Mouse (Mus musculus) limb, embryonic 14.5 days (tissue): ENCODE measurements around the gene 4930562C15Rik. TPM values are rescaled to one million over a fixed set of nuclear protein-coding genes. Genes with fewer than 3 reads are reported as not detected.
A peak's percentile ranks its signal among the peaks of the same experiment; 100 is the strongest.

Source experiments
- ATAC-seq: fragments of 200-750 bp; cut with Nextera tagmentation; 2 replicates; pipeline ENCODE4 v1.8.0; 2017; ENCODE audit warnings: low read depth, moderate number of reproducible peaks, moderate TSS enrichment; ENCODE audit not compliant: low FRiP score
- DNase-seq: peaks from one replicate; pipeline ENCODE4 v3.0.0-alpha.2; 2015; ENCODE audit warnings: low spot score
- H3K27ac ChIP-seq: fragments of 300-500 bp; sonication (generic); replicated peaks from 2 replicates; pipeline ENCODE4 v1.5.1; 2014; ENCODE audit warnings: low read depth, mild to moderate bottlenecking, low read length, moderate library complexity, mixed read lengths
- H3K27me3 ChIP-seq: fragments of 300-500 bp; sonication (generic); 2 replicates; pipeline ENCODE4 v1.6.1; 2014; ENCODE audit warnings: low read length, mixed read lengths; ENCODE audit not compliant: control insufficient read depth, insufficient read depth
- H3K36me3 ChIP-seq: fragments of 300-500 bp; sonication (generic); 2 replicates; pipeline ENCODE4 v1.6.1; 2014; ENCODE audit warnings: mild to moderate bottlenecking, low read length, moderate library complexity, mixed read lengths; ENCODE audit not compliant: control insufficient read depth, insufficient read depth
- H3K4me1 ChIP-seq: fragments of 300-500 bp; sonication (generic); 2 replicates; pipeline ENCODE4 v1.6.1; 2014; ENCODE audit warnings: antibody characterized with exemption, low read length, mixed read lengths; ENCODE audit not compliant: control insufficient read depth, insufficient read depth
- H3K4me2 ChIP-seq: fragments of 300-500 bp; sonication (generic); replicated peaks from 2 replicates; pipeline ENCODE4 v1.6.1; 2014; ENCODE audit warnings: low read depth, mild to moderate bottlenecking, low read length, moderate library complexity; ENCODE audit not compliant: severe bottlenecking
- H3K4me3 ChIP-seq: fragments of 300-500 bp; sonication (generic); replicated peaks from 2 replicates; pipeline ENCODE4 v1.5.1; 2014; ENCODE audit warnings: low read length
- H3K9ac ChIP-seq: fragments of 300-500 bp; sonication (generic); 2 replicates; pipeline ENCODE4 v1.6.1; 2014; ENCODE audit warnings: mild to moderate bottlenecking, low read depth, low read length, moderate library complexity; ENCODE audit not compliant: severe bottlenecking
- H3K9me3 ChIP-seq: fragments of 300-500 bp; sonication (generic); 2 replicates; pipeline ENCODE4 v1.6.1; 2016; ENCODE audit warnings: low read length; ENCODE audit not compliant: control insufficient read depth
- POLR2A ChIP-seq: fragments of 200-500 bp; IDR thresholded peaks from 2 replicates; pipeline ENCODE4 v1.8.0; 2012; ENCODE audit warnings: inconsistent platforms, mild to moderate bottlenecking, moderate library complexity, borderline replicate concordance; ENCODE audit not compliant: insufficient read depth, insufficient read length; ENCODE audit errors: extremely low read depth
- WGBS: fragments of 180-500 bp; shearing (Covaris S2); extraction: QIAGEN DNeasy Blood & Tissue Kit; methylation state at CpG from one replicate; pipeline ENCODE4 v1.1.7; 2014; 5-methylcytosine and 5-hydroxymethylcytosine counted together
- polyA plus RNA-seq, 2 experiments: library from polyadenylated mRNA; depleted of rRNA in 1 of 2; stranded (reverse) in 1 of 2; unstranded in 1 of 2; fragments of >200 nt; fragmentation: Nextera tagmentation in 1 of 2; extraction: Ambion mirVana in 1 of 2; gene quantifications; 2 replicates each; pipeline versions ENCODE4 v1.2.1 to v1.2.3; 2012 to 2014

Gene 4930562C15Rik
- polyA plus RNA-seq, 2 experiments = 0.37 TPM; not detected in 1

DNA sequence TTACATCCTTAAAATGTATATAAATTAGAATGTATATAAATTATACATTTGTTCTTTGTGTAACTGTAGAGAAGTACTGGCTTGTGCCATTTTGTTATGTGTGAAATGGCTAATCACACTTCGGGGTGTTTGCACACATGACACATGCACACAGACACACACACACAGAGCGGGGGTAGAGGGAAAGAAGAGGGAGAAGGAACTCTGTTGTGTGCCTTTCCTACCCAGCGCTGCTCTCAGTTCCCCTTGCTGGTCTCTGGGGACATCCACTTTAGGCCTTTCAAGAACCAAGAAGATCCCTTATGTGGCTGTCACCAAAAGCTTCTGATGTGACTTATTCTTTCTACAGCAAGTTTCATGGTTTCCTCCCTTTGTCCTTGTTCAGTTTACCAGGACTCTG, 11.8 kb downstream of the 4930562C15Rik start:
- H3K4me1 ChIP-seq = no peaks in the 10 kb centered on the region
- no peak for TF ChIP-seq POLR2A
- WGBS = 87% methylated on average over 3 of the region's 3 CpGs
- H3K4me2 ChIP-seq = no peak overlapping the region
- H3K4me3 ChIP-seq = no peak overlapping the region
- no peaks in the 10 kb centered on the region for H3K9me3 ChIP-seq
- no peak overlapping the region for H3K9ac ChIP-seq
- no peaks in the 10 kb centered on the region for H3K27me3 ChIP-seq
- ATAC-seq (no peak), DNase-seq (no peak)
- no peak overlapping the region for H3K27ac ChIP-seq
- H3K36me3 ChIP-seq = no peaks in the 10 kb centered on the region

DNA sequence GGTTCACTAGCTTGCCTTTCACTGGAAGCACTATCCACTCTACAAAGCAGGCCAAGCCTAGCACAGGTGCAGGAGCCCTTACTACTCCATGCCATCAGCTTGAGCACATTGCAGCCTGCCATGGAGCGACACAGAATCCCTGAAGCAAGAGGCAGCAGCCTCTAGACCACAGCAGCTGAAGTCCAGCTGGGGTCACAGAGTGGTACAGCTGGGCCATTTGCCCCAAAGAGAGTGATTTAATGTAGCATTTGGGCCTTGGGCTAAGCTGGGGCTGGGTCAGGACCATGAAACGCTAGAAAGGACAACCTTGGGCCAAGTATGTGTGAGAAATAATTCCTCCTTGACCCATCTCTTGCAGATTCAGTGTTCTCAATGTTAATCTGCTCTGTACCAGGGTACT, 12.9 kb downstream of the 4930562C15Rik start:
- no peak overlapping the region for H3K9ac ChIP-seq

DNA sequence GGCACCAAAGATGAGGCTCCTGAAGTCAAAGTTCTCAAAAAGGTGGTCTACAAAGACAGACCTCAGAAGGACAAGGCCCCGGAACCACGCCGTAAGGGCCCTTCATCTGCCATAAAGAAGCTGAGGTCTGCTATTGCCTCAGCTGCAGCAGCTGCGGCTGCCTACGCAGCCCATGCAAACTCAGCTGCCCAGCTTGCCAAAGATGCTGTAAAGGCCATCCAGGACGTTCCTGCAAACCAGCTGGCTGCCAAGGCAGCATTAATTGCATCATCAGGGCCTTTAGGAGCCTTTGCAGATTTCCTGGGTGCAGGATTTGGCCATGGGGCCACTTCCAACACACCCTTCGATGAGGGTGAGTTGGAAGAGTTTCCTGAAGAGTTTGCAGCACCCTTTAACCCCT, 15.1 kb downstream of the 4930562C15Rik start:
- H3K9me3 ChIP-seq = no peaks in the 10 kb centered on the region
- no peaks in the 10 kb centered on the region for H3K4me1 ChIP-seq
- H3K27ac ChIP-seq = no peak overlapping the region
- no peak overlapping the region for H3K4me3 ChIP-seq
- 55% methylated on average over 7 of the region's 7 CpGs for WGBS
- no peak overlapping the region for H3K9ac ChIP-seq
- H3K36me3 ChIP-seq = no peaks in the 10 kb centered on the region
- no peak for DNase-seq
- TF ChIP-seq POLR2A = no peak
- no peak overlapping the region for H3K4me2 ChIP-seq
- no peaks in the 10 kb centered on the region for H3K27me3 ChIP-seq
- no peak for ATAC-seq

More for the DNA sequence above, 12.9 kb downstream of the 4930562C15Rik start:
- Histone ChIP-seq H3K4me1 (no peaks in the 10 kb centered on the region), H3K27ac (no peak overlapping the region), H3K9me3 (no peaks in the 10 kb centered on the region), H3K36me3 (no peaks in the 10 kb centered on the region), H3K4me2 (no peak overlapping the region), H3K27me3 (no peaks in the 10 kb centered on the region), H3K4me3 (no peak overlapping the region)
- DNase-seq = no peak
- no peak for ATAC-seq
- 82% methylated on average over 2 of the region's 2 CpGs for WGBS
- TF ChIP-seq POLR2A = no peak

DNA sequence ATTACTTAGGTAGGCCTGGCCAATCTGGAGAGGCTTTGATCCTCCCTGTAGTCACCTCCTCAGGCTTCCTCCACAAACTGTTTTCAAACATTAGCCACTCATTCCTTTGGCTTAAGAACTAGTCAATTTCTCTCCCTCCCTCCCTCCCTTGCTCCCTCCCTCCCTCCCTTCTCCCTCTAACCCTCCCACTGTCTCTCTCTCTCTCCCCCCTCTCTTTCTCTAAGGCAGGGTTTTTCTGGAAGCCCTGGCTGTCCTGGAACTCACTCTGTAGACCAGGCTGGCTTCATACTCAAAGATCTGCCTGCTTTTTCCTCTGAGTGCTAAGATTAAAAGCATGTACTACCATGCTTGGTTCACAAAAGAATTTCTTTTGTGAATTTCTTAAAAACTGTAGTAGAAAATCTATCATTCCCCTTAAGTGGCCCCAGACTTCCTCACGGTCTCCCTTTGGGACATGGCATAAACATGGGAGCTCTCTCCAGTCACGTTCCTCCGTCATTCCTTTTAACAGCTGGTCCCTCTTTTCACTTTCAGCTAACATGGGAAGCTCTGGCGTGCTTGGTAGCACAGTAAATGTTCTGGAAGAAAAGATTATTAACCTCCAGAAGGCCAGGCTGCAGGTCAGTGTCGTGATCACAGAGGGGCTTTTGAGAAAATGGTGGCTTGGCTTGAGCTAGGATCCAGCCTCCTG, 15.9 kb downstream of the 4930562C15Rik start:
- Histone ChIP-seq H3K27ac (no peak overlapping the region), H3K4me3 (no peak overlapping the region), H3K4me2 (no peak overlapping the region), H3K27me3 (no peaks in the 10 kb centered on the region), H3K9me3 (no peaks in the 10 kb centered on the region), H3K4me1 (no peaks in the 10 kb centered on the region), H3K36me3 (no peaks in the 10 kb centered on the region), H3K9ac (no peak overlapping the region)
- ATAC-seq (peak; percentile 30; the same call in 1 of the 2 replicates), DNase-seq (peak; percentile 15)
- TF ChIP-seq POLR2A = no peak
- 42% methylated on average over 5 of the region's 5 CpGs for WGBS

DNA sequence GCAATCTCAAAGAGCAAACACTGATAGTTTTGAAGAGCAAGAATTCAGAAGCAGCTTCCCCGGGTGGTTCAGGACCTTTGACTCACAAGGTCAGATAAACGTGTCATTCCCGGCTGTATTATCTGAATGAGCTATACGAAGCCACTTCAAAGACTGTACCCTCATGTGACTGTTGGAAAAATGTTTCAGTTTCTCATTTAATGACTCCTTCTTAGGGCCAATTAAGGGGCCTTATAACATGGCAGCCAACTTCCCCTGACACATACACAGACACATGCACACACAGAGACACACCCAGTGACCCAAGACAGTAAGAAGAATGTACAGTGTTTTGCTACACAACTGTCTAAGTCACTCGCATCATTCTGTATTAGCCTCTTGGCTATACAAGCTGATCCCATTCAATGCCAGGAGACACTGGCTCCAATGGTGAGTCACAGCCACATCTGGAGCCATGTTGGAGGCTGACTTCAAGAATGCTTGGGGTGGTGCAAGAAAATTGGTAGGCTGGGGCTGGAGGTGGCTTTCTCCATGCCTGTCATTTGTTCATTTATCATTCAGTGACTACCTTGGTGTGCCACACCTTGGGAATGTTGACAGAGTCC, 19.9 kb downstream of the 4930562C15Rik start:
- TF ChIP-seq POLR2A = no peak
- H3K9me3 ChIP-seq = no peaks in the 10 kb centered on the region
- H3K4me2 ChIP-seq = no peak overlapping the region
- H3K27ac ChIP-seq = no peak overlapping the region
- H3K27me3 ChIP-seq = no peaks in the 10 kb centered on the region
- H3K4me1 ChIP-seq = no peaks in the 10 kb centered on the region
- WGBS = 72% methylated on average over 5 of the region's 5 CpGs
- H3K9ac ChIP-seq = no peak overlapping the region
- no peaks in the 10 kb centered on the region for H3K36me3 ChIP-seq
- no peak overlapping the region for H3K4me3 ChIP-seq
- DNase-seq (no peak), ATAC-seq (no peak)

DNA sequence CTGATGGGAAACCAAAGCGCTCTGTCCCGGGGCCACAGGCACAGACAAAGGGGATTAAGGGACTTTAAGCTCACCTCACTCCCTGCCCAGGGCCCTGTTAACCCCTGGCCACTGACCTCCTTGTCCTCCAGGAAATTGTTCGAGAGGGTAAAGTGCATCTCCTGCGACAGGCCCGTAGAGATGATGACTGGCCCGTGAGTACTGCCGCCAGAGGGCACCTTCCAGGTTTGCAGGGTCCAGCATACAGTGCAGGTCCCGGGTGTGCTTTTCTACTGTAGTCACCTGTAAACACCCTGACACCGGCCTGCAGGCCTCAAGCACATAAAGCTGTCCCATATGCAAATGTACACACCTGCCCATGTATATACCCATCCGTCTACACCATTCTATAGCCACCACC, 26.2 kb downstream of the 4930562C15Rik start:
- ATAC-seq = no peak
- no peak for TF ChIP-seq POLR2A
- Histone ChIP-seq H3K9me3 (no peaks in the 10 kb centered on the region), H3K9ac (no peak overlapping the region), H3K4me2 (no peak overlapping the region), H3K27me3 (no peaks in the 10 kb centered on the region), H3K4me3 (no peak overlapping the region), H3K36me3 (no peaks in the 10 kb centered on the region), H3K27ac (no peak overlapping the region), H3K4me1 (0 out of 2 replicates have a peak, but pooled peaks cover 4% of the 10 kb centered on the region)
- DNase-seq = no peak
- WGBS = 43% methylated on average over 10 of the region's 10 CpGs
